Mouse (Mus musculus): ENCODE results near the gene Kcnk10. TPM values are rescaled to one million over a fixed set of nuclear protein-coding genes. Genes with fewer than 3 reads are reported as not detected.

The Kcnk10 gene
- total and polyA plus RNA-seq, 3 experiments: 2.4 to 7.5 (median 3.8) TPM

GRCm38 (mm10) chr12:98438080-98438479 lies 140.0 kb downstream of the Kcnk10 start:
- H3K4me3 ChIP-seq (replicated peaks in 1 of 3; ENCODE audit: low read depth in 2 of 3, low read length in 2 of 3, poor library complexity in 1 of 3): no peak overlapping the region
- dilution Hi-C loops (cut with MboI; ENCODE audit: extremely low pct_ligation_motif_present, extremely low pct_unique_long_range_greater_than_20kb, low sequenced_read_pairs) (no loop called here), in situ Hi-C loops (cut with MboI; ENCODE audit: low pct_ligation_motif_present, low pct_unique_long_range_greater_than_20kb, low sequenced_read_pairs) (loop anchor here (25.0 kb wide), 1 partner anchor 226 kb away; no protein-coding TSS in a partner anchor)
- no peaks in the 10 kb centered on the region for H3K79me2 ChIP-seq (replicated peaks; ENCODE audit: control insufficient read depth, extremely low read depth, insufficient read depth, poor library complexity, severe bottlenecking)
- no peaks in the 10 kb centered on the region for H3K27me3 ChIP-seq (replicated peaks)
- DNase-seq (ENCODE audit: extremely low read depth): no peak
- H3K9ac ChIP-seq (ENCODE audit: insufficient read depth, low read depth): no peak overlapping the region
- H3K9me3 ChIP-seq (replicated peaks; ENCODE audit: low read length): no peaks in the 10 kb centered on the region
- no peaks in the 10 kb centered on the region for H3K4me1 ChIP-seq (ENCODE audit: control insufficient read depth in 1 of 2, insufficient read depth in 2 of 2)
- H3K27ac ChIP-seq (ENCODE audit: insufficient read depth, low read depth): no peak overlapping the region
- no peak for TF ChIP-seq MAX (IDR thresholded peaks at IDR 0.05; ENCODE audit: low read length)
- TF ChIP-seq PAX5 (IDR thresholded peaks at IDR 0.05; ENCODE audit: low read length): no peak
- TF ChIP-seq MYC (IDR thresholded peaks at IDR 0.05; ENCODE audit: low read depth, low read length): no peak
- TF ChIP-seq MXI1 (IDR thresholded peaks at IDR 0.05; ENCODE audit: low read depth, low read length): no peak
- no peak for TF ChIP-seq GABPA (IDR thresholded peaks at IDR 0.05; ENCODE audit: insufficient replicate concordance, low read depth, low read length)
- TF ChIP-seq ZNF384 (IDR thresholded peaks at IDR 0.05; ENCODE audit: low read depth, low read length): no peak
- no peak for TF ChIP-seq EP300 (IDR thresholded peaks at IDR 0.05; ENCODE audit: low read length)
- TF ChIP-seq E2F4 (IDR thresholded peaks at IDR 0.05; ENCODE audit: insufficient replicate concordance, low read depth, low read length): no peak
- TF ChIP-seq ZKSCAN1 (IDR thresholded peaks at IDR 0.05; ENCODE audit: borderline replicate concordance, low read depth, low read length): no peak
- TF ChIP-seq NRF1 (IDR thresholded peaks at IDR 0.05; ENCODE audit: low read depth, low read length): no peak
- TF ChIP-seq RCOR1 (conservative IDR thresholded peaks at IDR 0.05; ENCODE audit: low read depth, low read length): no peak
- H3K36me3 ChIP-seq (replicated peaks in 1 of 2; ENCODE audit: control insufficient read depth in 1 of 2, insufficient read depth in 1 of 2, low read length in 1 of 2): peaks cover 3 to 6% of the 10 kb centered on the region in 2 experiments
- no peak overlapping the region for H3K4me2 ChIP-seq (ENCODE audit: insufficient read depth, low read depth, poor library complexity, severe bottlenecking)

- peaks cover 3 to 9% of the 10 kb centered on the region in 2 experiments; a peak in 3 of 4 replicates for H3K4me1 ChIP-seq (ENCODE audit: control insufficient read depth in 1 of 2, insufficient read depth in 2 of 2)
- no peak overlapping the region for H3K27ac ChIP-seq (ENCODE audit: insufficient read depth, low read depth)
- no peak overlapping the region for H3K4me2 ChIP-seq (ENCODE audit: insufficient read depth, low read depth, poor library complexity, severe bottlenecking)
- no peak for DNase-seq (ENCODE audit: extremely low read depth)
- TF ChIP-seq ELF1 (IDR thresholded peaks at IDR 0.05; ENCODE audit: low read depth, low read length) (no peak), RCOR1 (conservative IDR thresholded peaks at IDR 0.05; ENCODE audit: low read depth, low read length) (no peak), CHD1 (IDR thresholded peaks at IDR 0.05; ENCODE audit: low read depth, low read length) (no peak), CTCF (conservative IDR thresholded peaks at IDR 0.05 in 1 of 2, IDR thresholded peaks at IDR 0.05 in 1 of 2; ENCODE audit: low read depth in 2 of 2, low read length in 2 of 2) (no peak), TCF12 (IDR thresholded peaks at IDR 0.05; ENCODE audit: low read depth, low read length) (no peak), IRF4 (IDR thresholded peaks at IDR 0.05; ENCODE audit: low read depth, low read length) (no peak), GABPA (IDR thresholded peaks at IDR 0.05; ENCODE audit: insufficient replicate concordance, low read depth, low read length) (no peak), JUN (IDR thresholded peaks at IDR 0.05; ENCODE audit: insufficient read depth, low read depth, low read length) (no peak), KAT2A (IDR thresholded peaks at IDR 0.05; ENCODE audit: insufficient replicate concordance, low read length) (no peak), MYC (IDR thresholded peaks at IDR 0.05; ENCODE audit: low read depth, low read length) (no peak), HCFC1 (IDR thresholded peaks at IDR 0.05; ENCODE audit: low read depth, low read length) (no peak), MAZ (IDR thresholded peaks at IDR 0.05; ENCODE audit: low read depth, low read length) (no peak), JUND (conservative IDR thresholded peaks at IDR 0.05; ENCODE audit: low read depth, low read length) (no peak), POLR2AphosphoS2 (IDR thresholded peaks at IDR 0.05; ENCODE audit: low read depth, low read length) (no peak), RAD21 (IDR thresholded peaks at IDR 0.05; ENCODE audit: low read depth, low read length) (no peak), USF1 (IDR thresholded peaks at IDR 0.05; ENCODE audit: low read depth, low read length) (no peak)
- H3K4me3 ChIP-seq (replicated peaks in 1 of 3; ENCODE audit: low read depth in 2 of 3, low read length in 2 of 3, poor library complexity in 1 of 3): no peak overlapping the region
- in situ Hi-C loops (cut with MboI; ENCODE audit: low pct_ligation_motif_present, low pct_unique_long_range_greater_than_20kb, low sequenced_read_pairs): loop anchor here (25.0 kb wide), 1 partner anchor 218 kb away; no protein-coding TSS in a partner anchor
- H3K27me3 ChIP-seq (replicated peaks): no peaks in the 10 kb centered on the region
- H3K36me3 ChIP-seq (replicated peaks in 1 of 2; ENCODE audit: control insufficient read depth in 1 of 2, insufficient read depth in 1 of 2, low read length in 1 of 2): peaks cover 3 to 6% of the 10 kb centered on the region in 2 experiments
- H3K9me3 ChIP-seq (replicated peaks; ENCODE audit: low read length): no peaks in the 10 kb centered on the region
- dilution Hi-C loops (cut with MboI; ENCODE audit: extremely low pct_ligation_motif_present, extremely low pct_unique_long_range_greater_than_20kb, low sequenced_read_pairs): no loop called here
- no peak overlapping the region for H3K9ac ChIP-seq (ENCODE audit: insufficient read depth, low read depth)
- H3K79me2 ChIP-seq (replicated peaks; ENCODE audit: control insufficient read depth, extremely low read depth, insufficient read depth, poor library complexity, severe bottlenecking): no peaks in the 10 kb centered on the region
These were observed 147.4 kb downstream of the Kcnk10 start for GRCm38 (mm10) chr12:98430683-98431082.

All from CH12.LX (cell line).